Mouse (Mus musculus): ENCODE results near the gene Lemd2.

Gene Lemd2

DNA sequence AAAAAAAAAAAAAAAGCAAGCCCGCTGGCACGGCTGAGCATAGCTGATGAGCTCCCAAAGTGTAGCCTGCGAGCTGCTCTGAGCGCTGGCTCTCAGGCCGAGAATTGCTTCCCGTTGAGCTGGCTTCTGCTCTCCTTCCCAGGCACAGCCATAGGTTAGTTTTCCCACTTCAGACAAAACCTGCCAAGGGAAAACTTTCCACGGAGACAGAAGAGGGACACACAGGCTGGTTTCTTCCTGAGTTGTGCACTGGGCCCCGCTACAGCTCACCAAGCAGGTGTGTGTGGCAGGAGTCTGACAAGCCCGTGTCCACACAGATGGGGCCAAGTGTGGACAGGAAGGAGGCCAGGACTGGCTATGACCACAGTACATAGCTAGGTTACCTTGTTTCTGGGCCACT is 15.4 kb downstream of the Lemd2 start:
- no peak for DNase-seq (ENCODE audit: low spot score in 2 of 2)

DNA sequence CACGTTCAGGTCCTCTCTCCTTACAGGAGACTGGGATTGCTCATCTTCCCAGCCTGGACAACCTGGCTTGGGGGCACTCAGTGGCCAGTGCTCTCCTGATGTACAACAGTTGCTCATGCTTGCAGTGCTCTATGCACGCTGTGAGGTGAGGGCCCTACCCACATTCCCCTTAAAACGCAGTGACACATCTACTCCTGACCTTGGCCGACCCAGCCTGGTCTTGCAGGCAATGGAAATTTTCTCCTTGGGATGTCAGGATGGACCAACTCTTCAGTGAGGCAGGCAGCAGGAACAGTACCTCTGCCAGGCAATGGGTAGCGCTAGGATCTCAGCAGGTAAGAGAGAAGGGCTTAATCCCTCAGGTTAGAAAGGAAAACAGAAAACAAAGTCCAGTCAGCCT is 17.2 kb downstream of the Lemd2 start:
- no peak for DNase-seq (ENCODE audit: low spot score in 2 of 2)

DNA sequence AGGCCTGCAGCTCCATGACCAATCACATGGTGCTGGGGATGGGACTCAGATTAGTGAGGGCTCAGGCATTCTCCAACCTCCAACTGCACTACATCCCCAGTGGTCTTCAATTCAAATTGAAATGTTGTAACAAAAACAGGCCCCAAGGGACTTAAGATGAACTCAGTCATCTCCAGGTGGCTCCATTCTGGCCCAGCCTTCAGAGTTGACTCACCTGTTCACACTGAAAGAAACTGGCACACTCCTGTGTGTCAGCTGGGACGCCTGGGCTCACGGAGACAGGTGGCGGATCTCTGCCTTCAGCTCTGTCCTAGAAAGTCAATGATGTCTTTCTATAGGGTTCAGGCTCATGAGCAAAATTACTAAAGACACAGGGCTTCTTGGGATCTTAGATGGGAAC is 18.2 kb downstream of the Lemd2 start:
- no peak for DNase-seq (ENCODE audit: low spot score in 2 of 2)

DNA sequence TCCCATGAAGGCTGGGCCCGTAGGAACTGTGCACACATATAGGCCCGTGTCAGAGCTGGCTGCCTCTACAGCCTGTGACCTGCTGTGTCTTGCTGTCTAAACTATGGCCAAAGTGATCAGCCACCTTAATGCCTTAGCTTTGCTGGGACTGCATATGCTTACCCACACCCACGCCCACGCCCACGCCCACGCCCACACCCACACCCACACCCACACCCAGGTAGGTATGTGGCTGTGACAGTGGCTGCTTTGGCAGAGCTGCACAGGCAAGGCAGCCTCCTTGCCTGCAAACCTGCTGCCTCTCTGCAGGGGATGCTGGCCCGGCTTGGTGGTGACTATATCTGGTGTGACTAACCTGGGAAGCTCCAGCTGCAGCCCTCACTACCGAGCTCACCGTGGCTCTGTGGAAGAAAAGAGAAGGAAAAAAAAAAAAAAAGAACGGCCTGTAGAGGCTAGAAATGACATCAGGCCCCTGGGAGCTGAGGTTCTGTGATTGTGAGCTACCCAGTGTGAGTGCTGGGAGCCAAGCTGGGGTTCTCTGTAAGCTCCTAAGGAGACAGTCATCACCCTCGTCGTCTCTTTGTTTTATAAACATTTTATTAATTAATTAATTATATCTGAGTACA is 20.5 kb downstream of the Lemd2 start:
- DNase-seq (ENCODE audit: low spot score in 2 of 2), result no peak

DNA sequence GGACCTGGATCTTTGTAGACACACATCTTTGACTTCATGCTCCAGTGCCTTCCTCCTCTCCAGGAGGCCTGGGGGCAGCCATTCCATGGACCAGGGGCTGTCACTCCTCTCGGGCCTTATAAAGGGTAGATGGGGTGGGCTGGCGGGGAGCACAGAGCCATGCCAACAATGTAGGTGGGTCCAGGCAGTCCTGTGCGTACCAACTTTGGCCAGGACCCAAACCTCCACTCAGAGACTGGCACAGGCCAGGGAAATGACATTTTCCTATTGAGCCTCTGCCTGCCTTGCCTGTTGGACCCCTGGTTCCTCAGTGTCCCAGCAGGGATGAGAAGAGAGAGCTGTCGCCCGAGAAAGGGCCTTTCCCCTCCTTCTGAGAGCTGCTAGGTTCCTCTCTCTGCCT is 21.9 kb downstream of the Lemd2 start:
- DNase-seq (ENCODE audit: low spot score in 2 of 2), result no peak

DNA sequence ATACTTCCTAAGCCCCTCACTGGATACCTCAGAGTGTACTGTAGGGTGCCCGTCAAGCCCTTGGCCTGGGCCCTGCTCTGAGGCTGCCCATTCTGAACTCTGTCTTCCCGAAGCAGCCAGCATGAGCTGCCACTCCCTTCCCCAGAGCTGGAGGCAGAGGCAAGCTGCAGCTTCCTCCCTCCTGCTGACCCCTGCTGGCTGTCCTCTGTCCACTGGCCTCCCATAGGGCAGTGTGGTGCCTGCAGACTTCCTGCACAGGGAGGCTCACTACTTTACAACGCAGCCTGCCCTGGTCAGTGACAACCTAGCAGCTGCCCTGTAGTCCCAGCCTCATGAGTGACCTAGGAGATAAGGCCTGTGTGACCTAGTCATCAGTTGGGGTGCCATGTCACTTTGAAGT is 22.6 kb downstream of the Lemd2 start:
- no peak for DNase-seq (ENCODE audit: low spot score in 2 of 2)

DNA sequence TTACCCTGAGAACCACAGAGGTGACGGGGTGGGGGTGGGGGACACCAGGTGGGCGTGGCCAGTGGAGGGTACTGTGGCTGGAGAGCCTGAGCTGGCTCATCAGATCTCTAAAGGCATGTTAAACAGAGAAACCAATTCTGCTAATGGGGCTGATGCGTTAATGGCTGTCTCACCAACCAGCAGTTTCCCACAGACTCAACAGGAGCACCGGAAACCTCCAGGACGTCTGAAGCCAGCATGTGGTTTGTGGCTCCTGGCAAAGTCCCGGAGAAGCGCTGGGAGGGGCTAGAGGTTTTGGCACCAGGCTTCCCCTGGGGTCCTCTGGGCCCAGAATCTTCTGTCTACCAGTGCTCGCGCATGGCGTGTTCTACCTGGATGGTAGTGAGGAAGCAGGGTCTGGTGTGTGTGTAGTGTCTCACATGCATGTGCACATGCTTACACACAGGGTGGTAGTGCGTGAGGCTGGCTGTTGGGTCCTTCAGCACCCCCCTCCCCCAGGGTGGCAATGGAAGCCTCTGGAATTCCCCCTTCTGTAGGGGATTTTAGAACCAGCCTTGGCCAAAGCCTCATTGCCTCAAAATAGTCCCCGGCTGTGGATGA is 24.5 kb downstream of the Lemd2 start:
- DNase-seq (ENCODE audit: low spot score in 2 of 2), result no peak

DNA sequence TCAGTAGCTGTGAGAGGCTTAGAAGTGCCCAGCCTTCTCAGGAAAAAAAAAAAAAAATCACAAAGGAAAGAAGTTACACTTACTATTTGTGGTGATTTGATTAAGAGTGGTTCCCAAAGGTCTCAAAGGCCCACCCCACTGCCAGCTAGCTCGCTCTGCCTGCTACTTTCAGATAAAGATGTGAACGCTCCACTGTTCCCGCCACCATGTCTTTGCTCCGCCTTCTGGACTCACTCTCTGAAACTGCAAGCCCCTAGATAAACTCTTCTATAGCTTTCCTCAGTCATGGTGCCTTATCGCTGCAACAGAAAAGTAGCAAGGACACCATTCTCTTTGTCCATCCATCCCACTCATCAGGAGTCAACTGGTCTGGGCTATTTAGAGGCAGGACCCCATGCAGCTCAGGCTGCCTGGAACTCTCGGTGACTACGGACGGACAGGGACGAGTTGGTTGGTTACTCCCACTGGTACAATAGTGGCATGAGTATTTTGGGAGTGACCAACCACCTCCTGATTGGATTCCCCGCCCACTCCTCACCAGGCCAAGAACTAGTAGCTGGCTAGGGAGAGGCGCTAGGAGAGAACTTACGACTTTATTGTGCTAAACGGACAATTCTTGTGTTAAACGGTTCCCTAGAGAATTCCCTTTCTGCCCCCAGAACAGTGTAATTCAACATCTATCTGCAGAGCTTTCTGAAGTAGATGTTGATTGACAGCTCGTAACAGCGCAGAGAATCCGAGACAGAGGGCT is 25.7 kb downstream of the Lemd2 start:
- DNase-seq (ENCODE audit: low spot score in 2 of 2), result no peak

DNA sequence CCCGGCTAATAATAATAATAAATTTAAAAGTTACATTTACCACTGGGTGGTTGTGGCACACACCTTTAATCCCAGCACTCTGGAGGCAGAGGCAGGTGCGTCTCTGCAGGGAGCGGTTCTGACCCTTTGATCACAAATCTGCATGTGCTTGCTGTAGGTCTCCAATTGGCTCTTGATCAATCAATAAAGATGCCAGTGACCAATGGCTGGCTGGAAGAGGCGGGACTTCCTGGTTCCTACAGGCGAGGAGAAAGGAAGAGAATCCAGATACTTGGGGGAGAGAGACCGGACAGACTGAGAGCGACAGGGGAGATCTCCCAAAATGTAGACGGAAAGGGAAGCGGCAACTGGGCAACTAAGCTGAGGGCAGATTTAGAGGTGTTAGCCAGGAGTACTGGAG is 26.2 kb downstream of the Lemd2 start:
- no peak for DNase-seq (ENCODE audit: low spot score in 2 of 2)

DNA sequence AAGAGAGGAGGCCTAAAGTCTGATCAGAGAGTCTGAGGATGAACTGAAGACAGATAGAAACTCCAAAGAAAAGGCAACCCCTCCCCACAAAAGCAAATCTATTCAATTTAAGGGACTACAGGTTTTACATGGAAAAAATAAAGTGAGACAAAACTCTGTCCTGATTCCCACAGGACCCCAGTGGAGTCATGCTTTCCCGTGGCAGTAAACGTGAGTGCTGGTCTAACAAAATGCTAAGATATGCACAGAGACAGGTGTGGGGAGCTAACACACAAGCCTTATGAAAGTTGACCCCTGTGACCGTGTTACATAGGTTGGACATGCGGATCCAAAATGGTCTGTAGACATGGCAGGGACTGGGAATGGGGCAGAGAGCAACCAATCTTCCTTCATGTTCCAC is 27.5 kb downstream of the Lemd2 start:
- no peak for DNase-seq (ENCODE audit: low spot score in 2 of 2)

DNA sequence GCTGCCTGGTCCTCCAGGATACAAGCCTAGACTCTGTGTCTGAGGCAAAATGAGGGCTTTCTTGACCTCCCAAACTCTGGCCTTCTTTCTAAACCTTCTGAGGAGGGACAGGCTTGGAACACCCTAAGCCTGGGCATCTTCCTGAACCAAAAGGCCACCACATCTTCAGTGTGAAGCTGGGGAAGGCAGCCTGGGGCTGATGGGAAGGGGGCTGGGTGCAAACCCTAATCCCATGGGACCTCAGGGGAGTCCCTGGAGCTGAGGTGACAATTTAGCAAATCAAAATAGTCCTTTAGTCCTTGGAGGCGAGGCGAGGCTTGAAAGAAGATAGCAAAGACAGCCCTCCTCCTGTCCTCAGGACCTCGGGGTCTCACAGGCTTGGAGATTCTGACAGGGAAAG is 28.0 kb downstream of the Lemd2 start:
- no peak for DNase-seq (ENCODE audit: low spot score in 2 of 2)

DNA sequence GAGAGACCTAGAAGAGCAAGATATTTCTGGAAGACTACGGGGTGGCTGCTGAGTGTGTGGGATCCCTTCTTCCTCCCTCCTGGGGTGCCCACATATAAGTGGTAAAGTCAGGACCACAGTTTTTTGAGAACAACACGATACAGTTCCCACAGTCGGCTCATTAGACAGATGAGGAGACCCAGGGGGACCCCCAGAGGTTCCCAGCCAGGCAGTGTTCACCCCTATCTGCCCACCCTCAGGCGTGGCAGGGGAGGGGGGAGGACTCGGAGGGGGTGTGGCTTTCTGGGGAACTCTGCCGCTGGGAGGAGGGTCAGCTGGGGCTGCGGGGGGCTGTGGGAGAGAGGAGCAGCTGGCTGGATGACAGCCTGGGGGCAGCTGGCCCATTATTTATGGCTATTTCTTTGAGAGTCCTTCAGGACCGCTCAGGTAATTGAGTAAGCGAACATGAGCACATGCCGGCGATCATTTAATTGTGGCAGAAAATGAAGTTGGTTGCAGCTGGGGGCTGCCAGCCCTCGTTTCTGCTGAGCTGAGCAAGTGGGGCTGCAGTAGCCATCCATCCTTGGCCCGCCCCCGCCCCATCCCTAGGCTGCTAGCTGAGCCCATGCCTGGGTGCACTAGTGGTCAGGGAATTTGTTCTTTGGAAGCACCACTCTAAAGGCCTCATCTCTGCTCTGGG is 28.9 kb downstream of the Lemd2 start:
- no peak for DNase-seq (ENCODE audit: low spot score in 2 of 2)

DNA sequence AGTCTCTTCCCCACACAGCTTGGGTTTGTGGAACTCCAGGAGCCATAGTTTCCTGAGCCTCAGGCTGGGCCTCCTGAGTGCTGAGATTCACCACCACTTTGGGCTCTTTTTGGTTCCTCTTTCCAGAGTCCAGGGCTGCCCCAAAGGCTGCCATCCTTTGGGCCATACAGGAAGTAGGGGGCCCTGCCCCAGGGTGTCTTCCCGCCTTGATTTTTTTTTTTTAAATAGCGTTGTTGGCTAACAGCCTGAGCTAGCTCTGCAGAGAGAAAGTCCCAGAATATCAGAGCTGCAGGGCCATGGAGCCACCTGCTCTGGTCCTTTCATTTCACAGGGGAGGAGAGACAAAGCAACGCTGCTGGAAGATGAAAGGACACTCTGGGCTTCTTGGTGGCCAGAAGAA is 30.6 kb downstream of the Lemd2 start:
- peak in 1 of 2 experiments; percentile 38 for DNase-seq (ENCODE audit: low spot score in 2 of 2)

DNA sequence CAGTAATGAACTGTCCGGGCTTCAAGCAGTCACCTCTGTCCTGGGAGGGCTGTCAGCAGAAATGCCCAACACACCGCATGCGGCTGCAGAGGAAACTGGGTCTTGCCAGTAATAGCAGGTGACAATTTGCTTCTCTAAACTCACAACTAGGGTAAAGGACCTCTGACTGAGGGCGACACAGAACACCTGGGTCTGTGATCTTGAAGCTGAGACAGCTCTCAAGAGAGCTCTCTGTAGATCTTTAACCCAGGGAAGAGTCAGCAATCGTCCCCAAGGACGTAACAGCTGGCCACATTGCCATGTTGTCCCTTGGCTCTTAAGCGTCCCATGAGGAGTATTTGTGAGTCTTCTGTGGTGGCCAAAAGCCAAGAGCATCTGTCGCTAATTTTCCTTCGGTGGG is 31.8 kb downstream of the Lemd2 start:
- DNase-seq (ENCODE audit: low spot score in 2 of 2), result no peak

DNA sequence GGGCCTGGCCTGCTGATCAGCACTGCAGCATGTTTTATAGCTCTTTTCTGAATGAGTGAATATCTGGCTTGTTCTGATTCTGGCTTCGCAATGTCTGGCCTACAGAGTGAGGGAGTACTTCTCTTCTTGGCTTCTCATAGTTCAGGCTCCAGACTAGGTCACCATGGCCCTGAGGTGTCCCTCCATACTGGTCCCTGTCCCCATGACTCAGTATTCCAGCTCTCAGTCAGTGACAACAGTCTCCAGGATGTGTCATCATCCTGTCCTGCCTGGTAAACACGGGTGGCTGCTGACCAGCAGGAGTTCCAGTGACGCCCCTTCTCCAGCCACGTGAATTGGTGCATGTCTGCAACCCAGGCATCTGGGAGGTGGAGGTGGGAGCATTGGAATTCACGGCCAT is 33.1 kb downstream of the Lemd2 start:
- DNase-seq (ENCODE audit: low spot score in 2 of 2), result no peak

DNA sequence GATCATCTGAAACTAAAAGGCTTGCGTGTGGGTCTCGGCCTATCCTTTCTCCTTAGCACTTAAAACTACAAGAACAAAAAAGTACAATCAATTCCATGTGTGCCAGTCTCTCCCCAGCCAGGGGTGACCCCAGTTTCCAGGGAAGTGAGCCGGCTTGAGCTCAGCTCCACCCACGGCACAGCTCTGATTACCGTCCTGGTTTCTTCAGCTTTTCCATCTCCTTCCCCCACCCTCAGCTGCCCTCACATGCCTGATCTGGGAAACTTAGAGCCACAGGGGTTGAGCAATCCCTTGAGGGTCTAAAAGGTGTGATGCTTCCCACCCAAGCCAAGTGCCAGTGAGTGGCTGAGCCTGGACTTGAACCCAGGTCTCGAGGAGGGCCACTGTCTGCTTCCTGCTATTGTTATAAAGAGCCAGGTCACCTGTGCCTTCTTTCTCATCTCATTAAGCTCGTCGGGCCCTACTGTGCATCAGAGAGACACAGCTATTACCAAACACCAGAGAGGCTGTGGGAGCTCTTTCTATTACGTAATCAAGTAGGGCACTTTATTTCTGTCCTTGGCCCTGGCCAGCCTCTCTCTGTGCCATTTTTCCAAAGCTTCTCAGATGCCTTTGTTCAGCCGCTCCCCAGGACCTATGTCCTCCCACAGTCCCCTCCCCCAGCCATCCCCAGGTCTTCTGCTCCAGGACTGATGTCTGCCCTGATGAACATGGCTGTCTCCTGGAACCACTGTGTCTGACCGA is 34.1 kb downstream of the Lemd2 start:
- no peak for DNase-seq (ENCODE audit: low spot score in 2 of 2)

DNA sequence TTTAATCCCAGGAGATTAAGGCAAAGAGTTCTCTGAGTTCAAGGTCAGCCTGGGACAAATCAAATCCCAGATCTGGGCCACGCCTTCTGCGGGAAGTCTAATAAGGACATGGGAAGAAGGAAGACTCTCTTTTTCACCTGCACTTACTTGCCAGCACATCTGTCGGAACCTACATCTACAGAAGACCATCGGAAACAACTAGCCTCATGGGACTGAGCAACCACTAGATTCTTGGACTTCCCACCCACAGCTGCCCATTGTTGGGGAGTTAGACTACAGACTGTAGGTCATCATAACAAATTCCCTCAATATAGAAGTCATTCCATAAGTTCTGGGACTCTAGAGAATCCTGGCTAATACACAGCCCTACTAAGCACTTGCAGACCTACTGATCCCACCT is 35.7 kb downstream of the Lemd2 start:
- DNase-seq (ENCODE audit: low spot score in 2 of 2), result no peak

DNA sequence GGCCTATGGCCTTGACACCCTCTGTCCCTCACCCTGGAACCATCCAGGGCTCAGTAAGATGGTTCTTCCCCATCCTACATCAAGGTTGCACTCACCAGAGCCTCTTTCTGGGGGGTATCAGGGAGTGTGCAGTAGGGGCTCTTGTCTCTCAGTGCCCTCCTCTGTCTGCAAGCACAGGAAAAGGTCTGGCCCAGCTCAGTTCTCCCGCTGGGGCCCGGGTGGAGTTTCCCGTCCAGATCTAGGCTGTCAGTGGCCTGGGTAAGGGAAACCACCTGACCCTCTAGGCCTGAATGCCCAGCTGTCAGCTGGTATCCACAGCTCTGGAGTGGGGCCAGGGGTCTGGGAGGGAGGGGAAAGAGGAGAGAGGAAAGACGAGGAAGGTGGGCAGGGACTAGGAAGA is 36.7 kb downstream of the Lemd2 start, which contains the start of gene Ip6k3:
Ip6k3 (minus strand) TSS at position 251 of the 400 bp plus-strand sequence.
- no peak for DNase-seq (ENCODE audit: low spot score in 2 of 2)

DNA sequence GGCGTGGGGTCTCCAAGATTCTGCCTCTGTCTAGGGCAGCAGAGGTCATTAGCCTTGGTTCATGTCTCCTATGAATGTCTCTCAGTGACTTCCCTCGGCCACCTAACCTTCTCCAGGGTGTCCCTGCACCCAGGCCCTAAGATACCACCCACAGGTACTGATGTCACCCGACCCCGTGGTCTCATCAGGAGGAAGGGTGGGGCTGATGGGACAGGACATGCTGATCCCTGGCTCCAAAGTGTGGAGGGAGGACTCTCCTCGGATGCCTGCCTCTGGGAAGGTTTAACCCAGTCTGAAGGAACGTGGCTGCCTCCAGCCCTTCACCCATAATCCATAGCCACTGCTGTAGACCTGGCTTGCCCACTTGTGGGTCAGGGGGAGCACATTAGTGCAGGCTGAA is 37.4 kb downstream of the Lemd2 start:
- DNase-seq (ENCODE audit: low spot score in 2 of 2), result no peak

DNA sequence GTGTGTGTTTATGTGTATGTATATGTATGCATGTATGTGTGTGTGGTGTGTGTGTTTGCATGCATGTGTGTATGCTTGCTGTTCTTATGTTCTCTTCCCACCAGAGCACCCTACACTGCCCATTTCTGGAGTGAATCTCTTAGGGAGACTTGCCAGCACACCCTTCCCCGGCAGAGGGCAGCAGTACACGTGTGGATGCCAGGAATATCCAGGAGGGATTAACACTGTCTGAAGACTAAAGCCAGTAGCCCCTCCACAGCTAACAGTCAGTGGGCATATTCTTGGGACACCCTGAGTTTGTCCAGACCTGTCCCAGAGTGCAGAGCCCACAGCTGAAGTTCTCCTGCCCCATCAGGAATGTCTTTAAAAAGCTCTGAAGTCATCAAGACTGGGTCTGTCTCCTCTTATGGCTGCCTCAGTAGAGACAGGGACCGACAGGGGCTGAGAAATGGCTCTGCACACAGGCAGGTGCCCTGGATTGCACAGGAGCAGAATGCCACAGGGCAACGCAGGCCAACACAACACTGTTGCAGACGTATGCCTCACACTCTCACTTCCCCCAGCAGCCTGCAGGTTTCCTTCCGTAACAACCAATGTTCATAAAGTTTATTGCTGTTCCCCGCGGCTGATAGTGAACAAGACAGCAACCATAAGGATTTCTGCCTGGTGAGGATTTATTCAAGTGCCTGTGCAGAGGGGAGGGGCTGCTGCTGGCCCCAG is 39.1 kb downstream of the Lemd2 start:
- no peak for DNase-seq (ENCODE audit: low spot score in 2 of 2)

DNA sequence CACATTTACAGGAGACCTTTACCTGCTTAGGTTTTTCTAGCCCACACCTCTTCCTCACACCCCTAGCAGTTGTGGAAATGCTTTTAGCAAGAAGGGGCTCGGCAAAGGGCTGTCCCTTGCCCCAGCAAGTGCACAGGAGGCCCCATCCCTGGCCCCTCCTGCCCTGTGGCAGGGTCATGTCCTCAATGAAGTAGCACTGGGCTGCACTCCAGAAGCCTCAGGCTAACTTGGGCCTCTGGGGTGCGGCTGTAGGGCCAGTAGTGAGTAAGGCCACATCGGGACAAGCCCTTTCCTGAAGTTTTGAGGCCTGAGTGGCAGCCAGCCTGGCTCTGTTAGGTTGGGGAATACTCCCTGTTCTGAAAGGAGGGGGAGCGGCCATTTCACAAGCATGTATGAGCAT is 43.4 kb downstream of the Lemd2 start:
- DNase-seq (ENCODE audit: low spot score in 2 of 2), result no peak
